Mouse (Mus musculus): ENCODE data around the gene Crybg2.

Crybg2 gene

DNA sequence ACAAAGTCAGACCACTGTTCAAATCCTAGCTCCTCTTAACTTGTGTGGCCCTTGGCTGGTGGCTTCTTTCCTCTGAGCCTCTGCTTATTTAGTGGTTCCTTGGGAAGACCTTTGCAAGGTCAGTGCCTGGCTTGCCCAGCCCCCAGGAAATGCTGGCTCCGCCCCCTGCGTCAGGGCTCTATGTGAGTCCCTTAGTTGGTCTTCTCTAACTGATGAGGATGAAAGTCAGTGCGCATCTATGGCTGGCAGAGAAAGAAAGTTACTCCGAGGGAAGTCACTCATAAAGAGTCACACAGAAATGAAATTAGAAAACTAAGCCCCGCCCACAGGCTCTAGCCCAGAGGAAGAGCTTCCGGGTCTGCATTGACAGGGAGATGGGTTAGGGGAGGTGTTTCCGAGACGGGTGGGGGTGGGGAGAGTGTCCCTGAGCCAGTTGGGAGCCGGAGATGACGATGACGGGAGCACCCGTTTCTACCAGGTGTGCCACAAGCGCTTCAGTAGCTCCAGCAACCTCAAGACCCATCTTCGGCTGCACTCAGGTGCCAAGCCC, 2.4 kb upstream of the Crybg2 start:
- no peak for DNase-seq (ENCODE audit: low spot score)

DNA sequence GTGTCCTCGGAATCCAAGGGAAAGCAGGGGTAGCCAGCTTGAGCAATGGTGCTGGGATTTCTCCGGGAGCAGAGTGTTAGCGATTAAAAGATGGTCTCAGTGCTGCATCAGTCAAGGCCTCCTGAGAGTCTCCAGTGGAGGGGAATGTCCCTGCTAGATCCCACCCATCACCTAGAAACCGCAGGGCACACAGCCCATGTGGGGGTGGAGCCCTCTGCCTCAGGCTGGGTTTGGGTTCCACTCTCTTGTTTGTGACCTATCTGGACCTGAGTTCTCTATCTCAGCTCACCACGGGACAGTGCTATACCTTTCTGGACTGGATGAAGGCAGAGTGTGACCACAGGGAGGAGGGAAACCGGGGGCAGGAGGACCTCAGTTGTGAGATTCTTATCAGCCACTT, 1.7 kb upstream of the Crybg2 start:
- DNase-seq (ENCODE audit: low spot score), result no peak

DNA sequence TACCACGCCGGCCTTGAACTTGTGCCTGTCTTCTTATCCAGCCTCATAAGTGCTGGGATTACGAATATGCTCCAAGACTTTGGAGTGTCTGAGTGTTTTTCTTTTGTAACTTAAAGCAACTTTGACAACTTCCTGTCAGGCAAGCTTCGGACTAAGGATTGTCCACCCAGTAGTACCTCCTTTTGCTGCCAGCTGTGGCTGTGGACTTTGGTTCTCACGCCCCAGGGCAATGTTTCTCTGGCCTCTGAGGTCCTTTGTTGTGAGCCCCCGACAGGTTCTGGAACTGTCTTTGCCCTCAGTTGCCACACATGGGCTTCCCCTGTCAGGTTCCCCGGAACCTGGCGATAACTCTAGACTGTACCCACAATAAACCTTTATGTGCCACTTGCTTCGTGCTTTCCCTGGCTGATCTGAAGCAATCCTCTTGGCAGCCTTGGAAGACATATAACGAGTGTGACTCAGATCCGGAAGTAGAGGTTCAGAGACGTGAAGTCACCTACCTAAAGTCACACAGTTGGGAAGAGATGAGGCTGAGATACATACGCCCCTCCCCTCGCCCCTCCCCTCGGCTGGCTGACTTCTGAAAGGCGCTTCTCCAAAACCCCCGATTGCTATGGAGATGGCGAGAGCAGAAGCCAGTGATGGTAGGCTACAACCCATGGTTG, 683 bp downstream of the Crybg2 start:
- DNase-seq (ENCODE audit: low spot score), result no peak

DNA sequence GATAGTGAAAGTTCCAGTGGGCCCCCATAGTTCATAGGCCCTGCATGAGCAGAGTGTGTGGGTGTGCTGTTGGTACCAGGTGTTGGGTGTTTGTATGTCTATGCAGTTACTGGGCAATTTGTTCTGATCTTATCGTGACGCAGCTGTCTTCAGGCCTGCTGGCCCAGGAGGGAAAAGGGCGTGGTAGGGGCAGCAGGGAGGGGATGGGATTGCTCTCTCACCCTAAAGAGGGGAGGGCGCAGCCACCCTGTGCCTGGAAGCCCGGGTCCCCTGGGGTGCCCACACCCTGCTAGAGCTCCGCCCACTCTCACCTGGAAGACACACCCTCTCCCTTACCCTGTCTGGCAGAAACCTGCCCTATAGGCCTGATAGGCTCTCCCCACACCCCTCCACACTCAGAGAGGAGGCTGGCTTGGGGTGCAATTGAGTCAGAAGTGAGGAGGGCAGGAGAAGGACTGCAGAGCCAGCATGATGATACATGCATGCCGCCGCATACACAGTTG, 1.4 kb downstream of the Crybg2 start:
- DNase-seq (ENCODE audit: low spot score), result no peak

DNA sequence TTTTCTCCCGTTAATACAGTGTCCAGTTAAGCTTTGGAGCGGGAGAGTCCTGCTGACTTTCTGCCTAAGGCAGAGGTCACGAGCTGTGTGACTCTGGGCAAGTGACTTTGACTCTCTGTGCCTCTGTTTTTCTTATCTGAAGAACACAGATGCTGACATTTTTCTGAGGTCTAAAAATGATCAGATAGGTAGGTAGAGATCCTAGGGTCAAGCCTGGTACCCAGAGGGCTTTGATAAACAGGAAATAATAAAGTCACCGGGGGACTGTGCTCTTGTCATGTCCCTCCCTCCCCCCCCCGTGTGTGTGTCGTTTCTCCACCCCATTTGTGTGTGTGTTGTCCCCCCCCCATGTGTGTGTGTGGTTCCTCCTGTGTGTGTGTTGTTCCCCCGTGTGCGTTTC, 1.9 kb downstream of the Crybg2 start:
- no peak for DNase-seq (ENCODE audit: low spot score)

DNA sequence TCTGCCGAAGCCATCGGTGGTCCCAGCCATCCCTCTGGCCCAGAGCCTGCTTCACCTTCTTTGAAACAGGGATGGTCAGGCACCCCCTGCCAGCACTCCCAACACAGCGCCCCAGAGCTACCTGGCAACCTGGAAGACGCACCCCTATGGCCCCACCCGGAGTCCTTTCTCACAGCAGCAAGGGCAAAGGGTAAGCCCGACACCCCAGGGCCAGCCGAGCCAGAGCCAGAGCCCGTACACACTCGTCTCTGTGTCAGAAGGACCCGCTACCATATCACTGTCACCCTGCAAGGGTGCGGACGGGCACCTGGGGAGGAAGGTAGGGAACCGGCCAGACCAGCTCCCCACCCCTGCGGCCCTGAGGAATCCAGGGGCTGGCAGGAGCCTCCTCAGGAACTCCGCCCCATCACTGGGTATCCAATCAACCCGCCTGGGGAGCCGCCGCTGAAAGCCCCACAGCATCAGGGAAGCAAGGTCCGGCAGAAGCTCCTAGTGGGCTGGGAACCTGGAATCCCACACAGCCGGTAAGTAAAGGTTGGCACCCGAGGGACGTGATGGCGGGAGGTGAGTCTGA, 4.9 kb downstream of the Crybg2 start:
- no peak for DNase-seq (ENCODE audit: low spot score)

DNA sequence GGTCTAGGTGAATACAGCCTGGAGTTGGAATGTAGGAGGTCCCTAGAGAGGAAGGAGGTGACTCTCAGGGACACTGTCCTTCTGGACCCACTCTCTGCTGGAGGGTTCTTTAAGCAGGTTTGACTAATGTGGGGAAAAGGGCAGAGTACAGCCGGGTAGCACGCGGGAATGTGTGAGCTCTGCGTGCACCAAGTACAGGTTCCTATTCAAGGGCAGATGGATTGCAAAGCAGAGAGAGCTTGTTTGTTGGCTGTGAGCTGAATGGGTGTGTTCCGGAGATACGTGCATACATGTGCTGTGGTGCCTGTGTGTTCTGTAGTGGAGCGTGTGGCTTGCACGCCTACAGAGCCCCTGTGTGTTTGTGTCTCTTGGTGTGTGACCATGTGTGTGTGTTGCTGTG, 6.8 kb downstream of the Crybg2 start:
- DNase-seq (ENCODE audit: low spot score), result no peak

DNA sequence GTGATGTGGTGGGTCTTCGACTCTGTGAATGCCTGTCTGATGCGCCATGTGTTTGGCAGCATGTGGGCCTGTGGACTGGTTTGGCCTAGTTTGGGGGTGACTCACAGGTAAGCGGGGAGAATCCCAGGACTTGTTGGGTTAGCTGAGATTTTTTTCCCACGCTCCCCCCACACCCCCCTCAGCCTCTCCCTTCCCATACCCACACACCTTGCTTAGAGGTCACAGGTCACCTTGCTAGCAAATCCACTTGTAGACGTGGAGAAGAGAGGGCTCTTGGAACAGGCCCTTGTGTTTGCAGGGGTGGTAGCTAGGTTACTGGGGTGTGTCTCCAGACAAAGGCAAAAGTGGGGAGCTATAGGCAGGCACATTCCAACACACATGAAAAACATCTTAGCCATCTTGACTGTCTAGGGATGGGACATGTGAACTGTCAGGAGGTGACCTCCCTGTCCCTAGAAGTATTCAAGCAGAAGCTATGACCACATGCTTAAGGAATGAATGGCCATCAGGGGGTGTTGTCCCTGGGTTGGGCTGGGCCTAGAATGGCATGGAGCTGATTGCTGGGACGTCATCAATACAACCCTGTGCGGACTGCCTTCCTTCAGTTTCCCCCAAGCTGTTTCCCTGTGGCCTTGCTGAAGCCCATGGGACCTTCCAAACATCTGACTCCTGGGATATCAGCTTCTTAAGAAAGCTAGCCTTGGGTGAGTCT, 7.4 kb downstream of the Crybg2 start:
- no peak for DNase-seq (ENCODE audit: low spot score)

DNA sequence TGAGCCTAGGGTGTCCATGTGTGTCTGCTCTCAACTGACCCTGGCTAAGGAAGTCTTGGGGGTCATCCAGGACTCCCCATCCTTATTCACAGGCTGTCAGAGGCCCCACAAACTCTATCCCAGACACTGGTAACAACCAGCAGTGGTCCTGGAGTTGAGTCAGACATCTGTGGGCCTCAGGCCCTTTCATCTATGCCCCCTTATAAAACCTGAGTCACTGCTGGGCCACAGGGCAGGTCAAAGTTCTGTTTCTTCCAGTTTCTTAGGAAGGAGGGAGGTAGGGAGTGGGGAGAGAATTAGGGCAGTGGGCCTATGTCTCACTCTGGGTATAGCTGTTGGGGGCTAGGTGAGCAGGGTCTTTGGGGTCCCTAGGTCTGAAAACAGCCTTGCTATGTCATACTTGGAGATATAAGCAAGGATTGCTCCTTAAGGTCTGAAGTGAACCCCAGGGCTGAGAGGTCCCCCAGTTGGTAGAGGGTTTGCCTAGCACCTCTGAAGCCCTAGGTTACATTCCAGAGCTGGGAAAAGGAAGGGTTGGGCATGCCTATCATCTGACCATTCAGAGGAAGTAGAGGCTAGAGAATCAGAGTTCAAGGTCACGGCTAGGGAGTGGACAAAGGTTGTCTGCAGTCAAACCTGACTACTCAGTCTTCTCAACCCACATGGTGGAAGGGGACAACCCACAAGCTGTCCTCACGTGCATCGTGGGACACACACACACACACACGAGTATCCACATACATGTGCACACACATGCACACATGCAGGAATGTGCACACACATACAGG, 8.4 kb downstream of the Crybg2 start:
- no peak for DNase-seq (ENCODE audit: low spot score)

DNA sequence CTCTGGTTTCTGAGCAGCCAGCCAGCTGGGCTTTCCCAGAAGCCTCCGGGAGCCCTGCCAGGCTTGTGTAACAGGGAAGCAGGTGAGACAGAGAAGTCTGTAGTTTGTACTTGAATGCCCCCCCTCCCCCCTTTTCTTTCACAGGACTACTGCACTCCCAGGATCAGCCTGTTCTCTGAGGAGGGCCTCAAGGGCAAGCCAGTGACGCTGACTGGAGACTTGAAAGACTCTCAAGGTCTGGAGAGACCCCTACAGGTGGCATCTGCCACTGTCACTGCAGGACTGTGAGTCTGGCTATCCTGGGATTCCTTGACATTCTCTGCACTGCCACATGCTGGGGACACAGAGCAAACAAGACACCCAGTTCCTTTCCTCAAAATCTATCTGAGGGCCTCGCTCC, 18.1 kb downstream of the Crybg2 start:
- DNase-seq (ENCODE audit: low spot score), result peak; percentile 57

DNA sequence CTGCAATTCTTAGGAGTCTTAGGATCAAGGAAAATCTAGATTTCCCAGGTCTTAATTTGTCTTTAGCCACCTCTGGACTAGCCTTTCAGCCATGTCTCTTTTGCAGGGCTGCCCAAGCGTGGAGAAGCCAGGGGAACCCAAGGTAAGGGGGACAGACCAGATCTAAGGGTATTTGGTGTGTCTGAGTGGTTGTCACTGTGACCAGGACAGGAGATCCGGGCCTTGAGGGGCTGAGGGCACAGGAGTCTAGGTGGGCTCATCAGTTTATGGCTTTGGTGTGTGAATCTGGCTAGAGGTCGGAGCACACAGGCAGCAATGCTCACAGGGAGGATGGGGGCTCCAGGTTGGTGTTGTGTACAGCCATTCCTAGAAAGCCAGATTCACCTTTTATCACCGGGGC, 20.1 kb downstream of the Crybg2 start:
- DNase-seq (ENCODE audit: low spot score), result no peak

DNA sequence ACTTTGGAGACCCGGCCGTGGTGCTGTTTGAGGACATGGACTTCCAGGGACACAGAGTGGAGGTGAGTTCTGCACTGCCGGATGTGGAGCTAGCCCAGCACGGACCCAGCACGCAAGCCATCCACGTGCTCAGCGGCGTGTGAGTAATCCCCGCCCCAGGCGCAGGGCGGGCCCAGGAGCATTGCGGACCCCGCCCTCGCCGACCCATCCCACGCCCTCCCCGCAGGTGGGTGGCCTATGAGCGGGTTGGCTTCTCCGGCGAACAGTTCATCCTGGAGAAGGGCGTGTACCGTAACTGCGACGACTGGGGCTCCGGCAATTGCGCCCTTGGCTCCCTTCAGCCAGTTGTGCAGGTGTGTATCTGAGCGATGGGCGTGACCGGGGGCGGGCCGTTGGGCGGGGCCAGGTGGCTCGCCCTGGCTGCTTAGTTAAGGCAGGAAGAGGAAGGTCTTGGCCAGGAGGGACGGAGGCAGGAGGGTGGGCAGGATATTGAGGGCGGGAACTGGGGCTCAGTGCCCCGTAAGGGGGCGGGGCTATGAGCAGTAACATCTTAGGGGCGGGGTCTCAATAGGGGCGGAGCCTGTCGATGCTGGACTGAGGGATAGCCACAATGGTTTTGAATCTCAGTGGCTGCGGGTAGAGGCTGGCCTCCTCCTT, 21.2 kb downstream of the Crybg2 start:
- DNase-seq (ENCODE audit: low spot score), result peak; percentile 61

DNA sequence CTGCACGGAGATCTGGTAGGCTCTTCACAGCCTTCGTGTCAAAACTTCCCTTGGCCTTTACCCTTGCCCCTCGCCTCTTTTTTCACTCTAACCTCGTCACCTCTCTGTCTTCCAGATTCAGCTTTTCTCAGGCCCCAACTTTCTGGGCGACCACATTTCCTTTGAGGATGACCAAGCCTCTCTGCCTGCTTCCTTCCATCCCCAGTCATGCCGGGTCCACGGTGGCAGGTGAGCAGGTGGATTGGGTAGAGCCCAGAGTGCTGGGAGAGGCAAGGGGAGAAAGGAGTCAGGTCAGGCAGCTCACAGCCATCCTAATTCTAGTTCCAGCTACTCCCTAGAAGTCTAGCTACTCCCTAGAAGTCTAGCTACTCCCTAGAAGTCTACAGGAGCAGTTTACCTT, 21.8 kb downstream of the Crybg2 start:
- DNase-seq (ENCODE audit: low spot score), result no peak

DNA sequence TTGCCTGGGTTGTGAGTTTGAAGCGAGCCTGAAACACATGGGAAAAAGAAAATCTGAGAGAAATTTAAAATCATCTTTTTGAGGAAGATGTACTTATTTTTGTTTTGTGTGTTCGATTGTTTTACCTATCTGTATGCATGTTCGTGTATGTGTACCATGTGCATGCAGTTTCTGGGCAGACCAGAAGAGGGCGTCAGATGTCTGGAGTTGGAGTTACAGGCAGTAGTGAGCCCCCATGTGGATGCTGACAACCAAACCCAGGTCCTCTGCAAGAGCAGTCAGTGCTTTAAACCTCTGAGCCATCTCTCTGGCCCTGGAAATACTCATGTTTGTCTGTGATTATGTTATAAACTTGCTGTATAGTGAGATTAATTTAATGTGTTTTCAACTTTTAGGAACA, 24.4 kb downstream of the Crybg2 start:
- DNase-seq (ENCODE audit: low spot score), result no peak

DNA sequence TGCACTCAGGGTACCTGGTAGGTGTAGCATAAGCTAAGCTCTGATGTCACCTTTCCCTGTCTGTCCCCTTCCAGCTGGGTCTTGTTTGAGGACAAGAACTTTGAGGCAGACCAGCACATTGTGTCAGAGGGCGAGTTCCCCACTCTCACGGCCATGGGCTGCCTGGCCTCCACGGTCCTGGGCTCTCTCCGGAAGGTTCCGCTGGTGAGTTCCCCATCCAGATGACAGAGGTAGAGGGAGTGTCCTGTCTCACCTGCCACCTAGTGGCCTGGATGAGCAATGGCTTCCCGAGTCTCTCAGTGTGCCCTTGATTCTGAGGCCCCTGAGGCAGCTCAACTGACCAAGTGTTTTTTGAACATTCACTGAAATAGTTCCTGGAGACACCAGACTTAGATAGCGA, 26.8 kb downstream of the Crybg2 start:
- no peak for DNase-seq (ENCODE audit: low spot score)

DNA sequence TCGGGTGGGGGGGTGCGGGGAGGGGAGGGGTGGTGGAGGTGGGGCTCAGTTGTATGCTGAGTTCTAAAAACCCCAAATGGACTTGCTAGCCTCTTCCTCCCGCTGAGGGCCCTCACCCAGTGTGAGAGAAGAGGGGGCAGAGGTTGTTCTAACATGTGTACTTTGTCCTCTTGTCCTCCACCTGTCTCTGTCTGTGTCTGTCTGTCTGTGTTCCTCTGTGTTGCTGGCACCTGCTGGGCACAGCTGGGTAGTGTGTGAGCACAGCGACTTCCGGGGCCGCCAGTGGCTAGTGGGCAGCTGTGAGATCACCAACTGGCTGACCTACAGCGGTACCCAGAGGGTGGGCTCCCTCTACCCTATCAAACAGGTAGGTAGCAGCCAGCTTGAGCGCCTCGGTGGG, 28.4 kb downstream of the Crybg2 start:
- DNase-seq (ENCODE audit: low spot score), result no peak

DNA sequence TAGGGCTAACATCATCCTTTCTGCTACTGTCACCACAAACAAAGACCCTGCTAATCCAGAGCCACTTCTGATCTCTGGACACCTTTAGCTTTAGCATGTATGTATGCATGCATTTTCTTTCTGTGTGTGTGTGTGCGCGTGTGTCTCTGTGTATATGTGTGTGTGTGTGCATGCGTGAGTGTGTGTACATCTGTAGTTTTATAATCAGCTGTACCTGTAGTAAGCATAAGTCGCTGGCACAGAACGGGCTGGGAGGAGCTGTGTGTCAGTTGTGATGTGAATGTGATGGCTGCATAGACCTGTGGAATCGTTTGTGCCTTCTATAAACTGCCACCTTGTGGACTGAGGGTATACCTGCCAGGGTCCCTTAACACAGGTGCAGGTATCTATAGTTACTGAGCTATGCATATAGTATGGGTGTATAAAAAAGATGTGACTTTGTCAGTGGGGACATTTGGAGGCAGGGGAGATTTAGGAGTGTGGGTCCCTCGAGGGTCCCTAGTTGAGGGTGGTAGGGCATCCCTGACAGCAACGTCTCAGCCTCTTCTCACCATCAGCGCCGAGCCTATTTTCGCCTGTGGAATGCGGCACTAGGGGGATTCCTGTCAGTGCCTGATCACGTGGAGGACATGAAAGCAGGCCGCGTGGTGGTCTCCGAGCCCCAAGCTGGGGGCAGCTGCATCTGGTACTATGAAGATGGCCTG, 30.1 kb downstream of the Crybg2 start:
- no peak for DNase-seq (ENCODE audit: low spot score)

DNA sequence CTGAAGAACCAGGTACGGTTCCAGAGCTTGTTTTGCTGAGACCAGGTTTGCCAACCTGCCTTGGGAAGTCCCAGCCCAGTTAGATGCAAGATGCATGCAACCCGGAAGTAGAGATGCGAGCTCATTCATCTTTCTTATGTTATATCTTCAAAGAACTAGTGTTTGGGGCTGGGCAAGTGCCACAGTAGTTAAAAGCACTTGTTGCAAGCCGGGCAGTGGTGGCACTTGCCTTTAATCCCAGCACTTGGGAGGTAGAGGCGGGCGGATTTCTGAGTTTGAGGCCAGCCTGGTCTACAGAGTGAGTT, 30.6 kb downstream of the Crybg2 start:
- no peak for DNase-seq (ENCODE audit: low spot score)

DNA sequence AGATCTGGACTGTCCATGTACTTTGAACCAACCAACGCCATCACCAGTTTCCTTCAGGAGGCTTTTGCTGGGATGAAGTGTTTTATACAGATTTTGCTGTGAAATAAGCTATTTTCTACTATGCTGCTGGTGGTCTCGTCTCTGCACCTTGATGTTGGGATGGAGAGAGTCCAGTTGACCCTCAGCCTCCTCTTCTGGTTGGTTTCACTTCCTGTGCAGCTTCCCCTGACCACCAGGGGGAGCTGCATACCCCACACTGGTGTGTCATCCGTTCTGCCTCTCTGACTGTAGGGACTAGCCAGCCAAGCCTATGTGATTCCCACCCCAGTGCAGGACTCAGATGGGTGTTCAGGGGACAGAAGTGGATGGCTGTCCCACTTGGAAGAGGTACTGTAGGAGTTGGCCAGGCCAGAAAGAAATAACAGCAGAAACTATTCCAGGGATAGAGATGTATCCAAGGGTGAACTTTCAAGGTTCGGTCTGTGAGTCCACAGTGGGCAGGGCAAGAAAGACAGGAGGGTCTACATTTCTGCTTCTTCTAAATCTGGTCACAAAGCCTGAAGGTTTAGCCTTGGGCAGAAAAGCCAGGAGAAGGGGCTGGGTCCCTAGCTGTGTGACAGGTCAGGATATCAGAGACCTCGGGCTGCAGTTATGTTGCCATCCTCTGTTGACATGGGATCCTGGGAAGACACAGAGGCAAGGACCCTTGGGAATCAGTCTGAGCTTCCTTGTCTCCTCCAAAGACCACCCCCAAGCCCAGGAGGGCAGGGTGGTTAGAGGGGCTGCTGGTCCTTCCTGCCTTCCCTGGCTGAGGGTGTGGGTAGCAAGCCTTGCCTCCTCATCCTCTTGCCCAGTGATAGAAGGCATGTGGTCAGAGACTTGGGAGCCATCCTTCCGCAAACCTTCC, 32.0 kb downstream of the Crybg2 start:
- no peak for DNase-seq (ENCODE audit: low spot score)

DNA sequence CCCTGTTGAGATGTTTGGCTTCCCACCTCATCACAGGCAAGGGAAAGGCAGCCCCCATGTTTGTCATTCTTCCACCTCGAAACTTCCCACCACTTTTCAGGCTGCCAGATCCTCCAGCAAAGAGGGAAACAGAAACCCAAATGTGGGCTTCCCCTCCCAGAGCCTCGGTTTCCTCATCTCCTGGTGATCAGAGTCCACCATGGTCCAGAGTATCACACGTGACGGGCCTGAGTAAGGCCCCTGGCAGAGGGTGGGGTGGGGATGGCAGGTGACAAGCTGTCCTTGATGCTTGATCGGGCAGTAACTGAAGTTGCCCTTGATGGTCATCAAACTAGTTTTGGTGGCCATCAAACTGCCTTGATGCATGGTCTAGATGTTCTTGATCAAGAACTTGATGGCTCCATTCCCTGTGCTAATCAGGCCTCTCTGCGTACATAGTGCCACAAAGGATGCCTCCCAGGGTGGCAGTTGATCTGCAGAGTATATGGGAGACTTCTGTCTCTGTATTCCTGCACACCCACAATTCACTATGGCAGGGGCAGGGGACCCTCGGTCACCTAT, 33.5 kb downstream of the Crybg2 start:
- no peak for DNase-seq (ENCODE audit: low spot score)

All from ovary, adult 18-20 months (tissue).